Mouse (Mus musculus) liver, postnatal 0 days (tissue): ENCODE measurements around the gene Pin1.

Source experiments
- CTCF ChIP-seq: sonication (generic); IDR thresholded peaks from 2 replicates; pipeline ENCODE4 v1.5.1; 2016; ENCODE audit warnings: antibody characterized with exemption, low read depth
- EP300 ChIP-seq: IDR thresholded peaks from 2 replicates; pipeline ENCODE4 v1.6.1; 2016; ENCODE audit warnings: antibody characterized with exemption, low read depth, mild to moderate bottlenecking

GRCm38 (mm10) chr9:20666510-20667034, 14.7 kb downstream of the Pin1 start:
- TF ChIP-seq CTCF (no peak), EP300 (no peak)
